Mouse (Mus musculus) CH12.LX (cell line): Measurements from ENCODE around the gene Syce3. TPM values are rescaled to one million over a fixed set of nuclear protein-coding genes. Genes with fewer than 3 reads are reported as not detected.
A peak's percentile ranks its signal among the peaks of the same experiment; 100 is the strongest.

Experiments
- DNase-seq: peaks from one replicate; pipeline ENCODE4 v3.0.0-alpha.2; 2013; ENCODE audit errors: extremely low read depth
- H3K27ac ChIP-seq: 2 replicates; pipeline ENCODE4 v1.5.1; 2012; ENCODE audit warnings: low read depth, mild to moderate bottlenecking, control low read depth, moderate library complexity; ENCODE audit not compliant: insufficient read depth
- H3K27me3 ChIP-seq: replicated peaks from 2 replicates; pipeline ENCODE3; 2012; ENCODE audit warnings: inconsistent platforms
- H3K36me3 ChIP-seq, 2 experiments: replicated peaks in 1 of 2; 2 replicates each; pipeline versions ENCODE3 to v1.6.1; 2012; ENCODE audit warnings: inconsistent platforms in 1 of 2, low read length in 1 of 2, mild to moderate bottlenecking in 1 of 2, mixed read lengths in 1 of 2, moderate library complexity in 1 of 2; ENCODE audit not compliant: control insufficient read depth in 1 of 2, insufficient read depth in 1 of 2
- H3K4me1 ChIP-seq, 2 experiments: 2 replicates each; pipeline ENCODE4 v1.6.1; 2012; ENCODE audit warnings: inconsistent platforms in 1 of 2, moderate library complexity in 1 of 2; ENCODE audit not compliant: insufficient read depth in 2 of 2, control insufficient read depth in 1 of 2
- H3K4me2 ChIP-seq: 2 replicates; pipeline ENCODE4 v1.6.1; 2012; ENCODE audit warnings: low read depth, mild to moderate bottlenecking, control low read depth; ENCODE audit not compliant: poor library complexity, insufficient read depth, severe bottlenecking
- H3K4me3 ChIP-seq, 3 experiments: fragments of 150-350 bp in 1 of 3; sonication (generic) in 1 of 3; replicated peaks in 1 of 3; 2 replicates each; pipeline versions ENCODE3 to v1.5.1; 2011 to 2012; ENCODE audit warnings: low read depth in 2 of 3, low read length in 2 of 3, mild to moderate bottlenecking in 2 of 3, moderate library complexity in 2 of 3, control low read depth in 1 of 3, improper control_type of control experiment in 1 of 3, inconsistent platforms in 1 of 3, mixed read lengths in 1 of 3; ENCODE audit not compliant: poor library complexity in 1 of 3
- H3K79me2 ChIP-seq: replicated peaks from 2 replicates; pipeline ENCODE4 v1.6.1; 2012; ENCODE audit warnings: mild to moderate bottlenecking, moderate library complexity; ENCODE audit not compliant: control insufficient read depth, poor library complexity, insufficient read depth, severe bottlenecking; ENCODE audit errors: extremely low read depth
- H3K9ac ChIP-seq: 2 replicates; pipeline ENCODE4 v1.6.1; 2012; ENCODE audit warnings: low read depth, mild to moderate bottlenecking, control low read depth, moderate library complexity; ENCODE audit not compliant: insufficient read depth
- H3K9me3 ChIP-seq: replicated peaks from 2 replicates; pipeline ENCODE3; 2012; ENCODE audit warnings: low read length, inconsistent platforms, mixed read lengths
- CHD1 ChIP-seq: IDR thresholded peaks from 2 replicates; pipeline ENCODE4 v1.6.1; 2012; ENCODE audit warnings: low read depth, low read length, improper control_type of control experiment, inconsistent platforms
- CTCF ChIP-seq, 2 experiments: IDR thresholded peaks in 1 of 2; conservative IDR thresholded peaks in 1 of 2; 2 replicates each; pipeline ENCODE4 v1.5.1; 2011 to 2012; ENCODE audit warnings: low read depth in 2 of 2, low read length in 2 of 2, improper control_type of control experiment in 1 of 2, inconsistent platforms in 1 of 2, mild to moderate bottlenecking in 1 of 2, moderate library complexity in 1 of 2
- EP300 ChIP-seq: IDR thresholded peaks from 2 replicates; pipeline ENCODE4 v1.6.1; 2011; ENCODE audit warnings: low read length, improper control_type of control experiment
- ETS1 ChIP-seq: conservative IDR thresholded peaks from 2 replicates; pipeline ENCODE4 v1.6.1; 2012; ENCODE audit warnings: low read depth, mild to moderate bottlenecking, inconsistent platforms, low read length, improper control_type of control experiment, moderate library complexity
- GABPA ChIP-seq: IDR thresholded peaks from 2 replicates; pipeline ENCODE4 v1.6.1; 2012; ENCODE audit warnings: low read depth, low read length, improper control_type of control experiment, inconsistent platforms; ENCODE audit not compliant: insufficient replicate concordance
- HCFC1 ChIP-seq: IDR thresholded peaks from 2 replicates; pipeline ENCODE4 v1.6.1; 2012; ENCODE audit warnings: low read depth, mild to moderate bottlenecking, inconsistent platforms, low read length, improper control_type of control experiment
- IRF4 ChIP-seq: IDR thresholded peaks from 2 replicates; pipeline ENCODE4 v1.6.1; 2014; ENCODE audit warnings: low read depth, mild to moderate bottlenecking, inconsistent platforms, low read length, improper control_type of control experiment
- JUN ChIP-seq: IDR thresholded peaks from 2 replicates; pipeline ENCODE4 v1.6.1; 2011; ENCODE audit warnings: low read depth, mild to moderate bottlenecking, low read length, improper control_type of control experiment, moderate library complexity; ENCODE audit not compliant: insufficient read depth
- KAT2A ChIP-seq: IDR thresholded peaks from 2 replicates; pipeline ENCODE4 v1.6.1; 2012; ENCODE audit warnings: low read length, improper control_type of control experiment, inconsistent platforms; ENCODE audit not compliant: insufficient replicate concordance
- MAFK ChIP-seq: IDR thresholded peaks from 2 replicates; pipeline ENCODE4 v1.6.1; 2011; ENCODE audit warnings: low read length, improper control_type of control experiment; ENCODE audit not compliant: insufficient replicate concordance
- MAX ChIP-seq: IDR thresholded peaks from 2 replicates; pipeline ENCODE4 v1.6.1; 2011; ENCODE audit warnings: low read length, improper control_type of control experiment
- MAZ ChIP-seq: IDR thresholded peaks from 2 replicates; pipeline ENCODE4 v1.6.1; 2012; ENCODE audit warnings: low read depth, mild to moderate bottlenecking, inconsistent platforms, low read length, improper control_type of control experiment, moderate library complexity
- MXI1 ChIP-seq: IDR thresholded peaks from 2 replicates; pipeline ENCODE4 v1.6.1; 2011; ENCODE audit warnings: mild to moderate bottlenecking, low read depth, low read length, improper control_type of control experiment
- NELFE ChIP-seq: IDR thresholded peaks from 2 replicates; pipeline ENCODE4 v1.6.1; 2011; ENCODE audit warnings: low read depth, low read length, improper control_type of control experiment
- NRF1 ChIP-seq: IDR thresholded peaks from 2 replicates; pipeline ENCODE4 v1.6.1; 2014; ENCODE audit warnings: low read depth, mild to moderate bottlenecking, inconsistent platforms, low read length, improper control_type of control experiment, moderate library complexity
- PAX5 ChIP-seq: IDR thresholded peaks from 2 replicates; pipeline ENCODE4 v1.6.1; 2012; ENCODE audit warnings: low read length, inconsistent platforms, mixed read lengths
- POLR2A ChIP-seq: IDR thresholded peaks from 2 replicates; pipeline ENCODE4 v1.6.1; 2011; ENCODE audit warnings: low read depth, mild to moderate bottlenecking, improper control_type of control experiment, low read length
- POLR2AphosphoS2 ChIP-seq: IDR thresholded peaks from 2 replicates; pipeline ENCODE4 v1.6.1; 2011; ENCODE audit warnings: low read depth, low read length, improper control_type of control experiment
- RAD21 ChIP-seq: IDR thresholded peaks from 2 replicates; pipeline ENCODE4 v1.6.1; 2011; ENCODE audit warnings: low read depth, mild to moderate bottlenecking, low read length, improper control_type of control experiment, moderate library complexity
- SMC3 ChIP-seq: IDR thresholded peaks from 2 replicates; pipeline ENCODE4 v1.6.1; 2011; ENCODE audit warnings: low read depth, low read length, improper control_type of control experiment
- TBP ChIP-seq: conservative IDR thresholded peaks from 2 replicates; pipeline ENCODE4 v1.6.1; 2011; ENCODE audit warnings: low read depth, low read length, improper control_type of control experiment
- TCF12 ChIP-seq: IDR thresholded peaks from 2 replicates; pipeline ENCODE4 v1.6.1; 2014; ENCODE audit warnings: low read depth, mild to moderate bottlenecking, inconsistent platforms, low read length, improper control_type of control experiment
- UBTF ChIP-seq: IDR thresholded peaks from 2 replicates; pipeline ENCODE4 v1.6.1; 2012; ENCODE audit warnings: low read depth, mild to moderate bottlenecking, inconsistent platforms, low read length, improper control_type of control experiment, moderate library complexity
- USF1 ChIP-seq: IDR thresholded peaks from 2 replicates; pipeline ENCODE4 v1.6.1; 2014; ENCODE audit warnings: low read depth, mild to moderate bottlenecking, inconsistent platforms, low read length, improper control_type of control experiment
- ZKSCAN1 ChIP-seq: IDR thresholded peaks from 2 replicates; pipeline ENCODE4 v1.6.1; 2012; ENCODE audit warnings: low read depth, inconsistent platforms, low read length, improper control_type of control experiment, borderline replicate concordance
- ZNF384 ChIP-seq: IDR thresholded peaks from 2 replicates; pipeline ENCODE4 v1.6.1; 2012; ENCODE audit warnings: low read depth, low read length, improper control_type of control experiment, inconsistent platforms
- dilution Hi-C: fragments of 300-500 bp; cut with MboI; formaldehyde crosslinking; loops from 2 replicates; pipeline ENCODE4 v1.14.3; 2020; ENCODE audit warnings: low sequenced_read_pairs; ENCODE audit not compliant: extremely low pct_unique_long_range_greater_than_20kb, extremely low pct_ligation_motif_present
- in situ Hi-C: fragments of 300-500 bp; cut with MboI; formaldehyde crosslinking; loops from 3 replicates; pipeline ENCODE4 v1.14.3; 2019; ENCODE audit warnings: low sequenced_read_pairs, low pct_ligation_motif_present, low pct_unique_long_range_greater_than_20kb, mixed read lengths
- polyA plus RNA-seq: library from polyadenylated mRNA; unstranded; fragments of >175 nt; gene quantifications from 2 replicates; pipeline ENCODE4 v1.2.1, GENCODE M21; 2012; ENCODE audit warnings: low read depth; ENCODE audit not compliant: insufficient read length
- total RNA-seq, 2 experiments: library from RNA; depleted of rRNA; stranded (reverse); fragments of 300-350 nt in 1 of 2; fragments of >200 nt in 1 of 2; gene quantifications; 2 replicates each; pipeline ENCODE4 v1.2.3; 2012 to 2014

Gene Syce3
- total and polyA plus RNA-seq, 3 experiments = not detected

GRCm38 (mm10) chr15:89355241-89356187, 54.8 kb downstream of the Syce3 start, which contains the start of the genes Lmf2 and Ncaph2 (continued):
- TF ChIP-seq UBTF = 0 out of 2 replicates have a peak, but pooled peaks have one; percentile 40
- TF ChIP-seq HCFC1 = peak; percentile 88
- peak; percentile 56 for TF ChIP-seq GABPA
- no peak for TF ChIP-seq SMC3
- TF ChIP-seq ZNF384 = no peak; the same call in 1 of the 2 replicates
- TF ChIP-seq ETS1 = peak; percentile 22; the same call in 1 of the 2 replicates
- TF ChIP-seq USF1 = no peak
- peak; percentile 83 for TF ChIP-seq MXI1
- TF ChIP-seq POLR2A = peak; percentile 92
- TF ChIP-seq TCF12 = peak; percentile 88
- TF ChIP-seq PAX5 = no peak
- no peak for TF ChIP-seq EP300
- TF ChIP-seq ZKSCAN1 = no peak
- TF ChIP-seq CTCF (conservative IDR thresholded peaks at IDR 0.05 in 1 of 2, IDR thresholded peaks at IDR 0.05 in 1 of 2; ENCODE audit: low read depth in 2 of 2, low read length in 2 of 2) = no peak
- TF ChIP-seq KAT2A = peak; percentile 90

GRCm38 (mm10) chr15:89354455-89354854, 55.8 kb downstream of the Syce3 start:
- Histone ChIP-seq H3K36me3 (peaks cover 36 to 61% of the 10 kb centered on the region in 2 experiments), H3K9ac (peak overlapping the region; percentile 50)
- dilution Hi-C loops = no loop called here
- no peak for TF ChIP-seq MAX
- no peak for TF ChIP-seq POLR2AphosphoS2
- TF ChIP-seq ZNF384 = no peak
- TF ChIP-seq NRF1 = no peak
- TF ChIP-seq CTCF (conservative IDR thresholded peaks at IDR 0.05 in 1 of 2, IDR thresholded peaks at IDR 0.05 in 1 of 2; ENCODE audit: low read depth in 2 of 2, low read length in 2 of 2) = no peak
- no peak for TF ChIP-seq TBP
- no peak for TF ChIP-seq MAFK
- TF ChIP-seq PAX5 = no peak
- no peak for TF ChIP-seq IRF4
- TF ChIP-seq MAZ = no peak
- TF ChIP-seq ZKSCAN1 = no peak
- no peak for TF ChIP-seq SMC3
- no peak for TF ChIP-seq CHD1
- TF ChIP-seq GABPA = no peak
- no peak for TF ChIP-seq JUN
- no peak for TF ChIP-seq TCF12
- TF ChIP-seq UBTF = no peak
- TF ChIP-seq NELFE = no peak
- TF ChIP-seq USF1 = no peak
- TF ChIP-seq RAD21 = no peak
- TF ChIP-seq, all 38 proteins: peak for 0
- Histone ChIP-seq H3K9me3 (no peaks in the 10 kb centered on the region), H3K79me2 (peaks cover 45% of the 10 kb centered on the region), H3K4me1 (peaks cover 15 to 36% of the 10 kb centered on the region in 2 experiments), H3K4me3 (peak overlapping the region; percentile 71 to 88 (median 85)), H3K27me3 (no peaks in the 10 kb centered on the region), H3K27ac (no peak overlapping the region), H3K4me2 (peak overlapping the region; percentile 65)
- no peak for DNase-seq
- in situ Hi-C loops = loop anchor here (25.0 kb wide), 1 partner anchor 242 kb away; the partner anchor contains the start of gene Tubgcp6
